Mouse (Mus musculus): ENCODE results near the gene Mrpl22.

- TF ChIP-seq POLR2A (IDR thresholded peaks at IDR 0.05; ENCODE audit: control insufficient read depth, low read depth, low read length) = no peak
- no peak for TF ChIP-seq CTCF (IDR thresholded peaks at IDR 0.05; ENCODE audit: control insufficient read depth, insufficient read depth, insufficient replicate concordance, low read depth, low read length)
These were observed 52.3 kb downstream of the Mrpl22 start for GRCm38 (mm10) chr11:58223751-58224150.
